Mouse (Mus musculus): ENCODE data around the gene Gm10719.
"Not testable (repeated sequence)": the region's sequence is repeated elsewhere in the genome, so short reads cannot be mapped to it uniquely, and the experiment has no call there.

DNA sequence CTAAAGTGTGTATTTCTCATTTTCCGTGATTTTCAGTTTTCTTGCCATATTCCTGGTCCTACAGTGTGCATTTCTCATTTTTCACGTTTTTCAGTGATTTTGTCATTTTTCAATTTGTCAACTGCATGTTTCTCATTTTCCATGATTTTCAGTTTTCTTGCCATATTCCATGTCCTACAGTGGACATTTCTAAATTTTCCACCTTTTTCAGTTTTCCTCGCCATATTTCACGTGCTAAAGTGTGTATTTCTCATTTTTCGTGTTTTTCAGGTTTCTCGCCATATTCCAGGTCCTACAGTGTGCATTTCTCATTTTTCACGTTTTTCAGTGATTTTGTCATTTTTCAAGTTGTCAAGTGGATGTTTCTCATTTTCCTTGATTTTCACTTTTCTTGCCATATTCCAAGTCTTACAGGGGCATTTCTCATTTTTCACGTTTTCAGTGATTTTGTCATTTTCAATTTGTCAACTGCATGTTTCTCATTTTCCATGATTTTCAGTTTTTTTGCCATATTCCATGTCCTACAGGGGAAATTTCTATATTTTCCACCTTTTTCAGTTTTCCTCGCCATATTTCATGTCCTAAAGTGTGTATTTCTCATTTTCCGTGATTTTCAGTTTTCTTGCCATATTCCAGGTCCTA is 13.6 kb downstream of the Gm10719 start:
- not testable (repeated sequence) for TF ChIP-seq CTCF (IDR thresholded peaks at IDR 0.05; ENCODE audit: low read depth, low read length); EP300 (IDR thresholded peaks at IDR 0.05; ENCODE audit: insufficient read depth, low read depth, low read length)

Measured in ES-Bruce4 (cell line).